Mouse (Mus musculus): ENCODE results near the gene Dok7. TPM values are rescaled to one million over a fixed set of nuclear protein-coding genes. Genes with fewer than 3 reads are reported as not detected.
A peak's percentile ranks its signal among the peaks of the same experiment; 100 is the strongest.

Dok7 gene
- polyA plus RNA-seq, 1 experiment from 2014 or later: 0.35 TPM

- H3K4me2 ChIP-seq (replicated peaks; ENCODE audit: low read depth, low read length): no peak overlapping the region
- ATAC-seq (ENCODE audit: low FRiP score, low TSS enrichment): peak; percentile 78
- no peaks in the 10 kb centered on the region for H3K36me3 ChIP-seq (ENCODE audit: control insufficient read depth, insufficient read depth, low read length)
- peaks cover 7% of the 10 kb centered on the region; the same call in 1 of the 2 replicates for H3K4me1 ChIP-seq (ENCODE audit: control insufficient read depth, insufficient read depth, low read length)
- no peak overlapping the region for H3K27ac ChIP-seq (ENCODE audit: low read depth, low read length)
- H3K9me3 ChIP-seq (ENCODE audit: control insufficient read depth, low read length): no peaks in the 10 kb centered on the region
- H3K27me3 ChIP-seq (ENCODE audit: control insufficient read depth, insufficient read depth, low read length): no peaks in the 10 kb centered on the region
- WGBS: 28% methylated on average over 1 of the region's 1 CpGs
- H3K4me3 ChIP-seq (ENCODE audit: low read length): no peak overlapping the region
- no peak overlapping the region for H3K9ac ChIP-seq (ENCODE audit: low read depth, low read length)
These were observed 13.5 kb upstream of the Dok7 start for GRCm38 (mm10) chr5:35043110-35043451.

GRCm38 (mm10) chr5:35050541-35050940, 6.0 kb upstream of the Dok7 start:
- ATAC-seq (ENCODE audit: low FRiP score, low TSS enrichment): no peak
- Histone ChIP-seq H3K27ac (ENCODE audit: low read depth, low read length) (no peak overlapping the region), H3K4me3 (ENCODE audit: low read length) (no peak overlapping the region), H3K4me1 (ENCODE audit: control insufficient read depth, insufficient read depth, low read length) (no peaks in the 10 kb centered on the region), H3K36me3 (ENCODE audit: control insufficient read depth, insufficient read depth, low read length) (no peaks in the 10 kb centered on the region), H3K9ac (ENCODE audit: low read depth, low read length) (no peak overlapping the region), H3K9me3 (ENCODE audit: control insufficient read depth, low read length) (no peaks in the 10 kb centered on the region), H3K4me2 (replicated peaks; ENCODE audit: low read depth, low read length) (no peak overlapping the region), H3K27me3 (ENCODE audit: control insufficient read depth, insufficient read depth, low read length) (no peaks in the 10 kb centered on the region)
- 81% methylated on average over 5 of the region's 5 CpGs for WGBS

- H3K9me3 ChIP-seq (ENCODE audit: control insufficient read depth, low read length): no peaks in the 10 kb centered on the region
- H3K36me3 ChIP-seq (ENCODE audit: control insufficient read depth, insufficient read depth, low read length): no peaks in the 10 kb centered on the region
- H3K9ac ChIP-seq (ENCODE audit: low read depth, low read length): no peak overlapping the region
- WGBS: 89% methylated on average over 3 of the region's 3 CpGs
- H3K4me1 ChIP-seq (ENCODE audit: control insufficient read depth, insufficient read depth, low read length): 0 out of 2 replicates have a peak, but pooled peaks cover 4% of the 10 kb centered on the region
- no peak for ATAC-seq (ENCODE audit: low FRiP score, low TSS enrichment)
- no peak overlapping the region for H3K4me3 ChIP-seq (ENCODE audit: low read length)
- H3K27ac ChIP-seq (ENCODE audit: low read depth, low read length): no peak overlapping the region
- H3K4me2 ChIP-seq (replicated peaks; ENCODE audit: low read depth, low read length): no peak overlapping the region
- peaks cover 27% of the 10 kb centered on the region for H3K27me3 ChIP-seq (ENCODE audit: control insufficient read depth, insufficient read depth, low read length)
These were observed 1.9 kb upstream of the Dok7 start for GRCm38 (mm10) chr5:35054628-35055027.

GRCm38 (mm10) chr5:35055076-35055475, 1.5 kb upstream of the Dok7 start:
- no peak for ATAC-seq (ENCODE audit: low FRiP score, low TSS enrichment)
- WGBS: 78% methylated on average over 12 of the region's 12 CpGs

GRCm38 (mm10) chr5:35057582-35057981, 1.0 kb downstream of the Dok7 start:
- H3K9me3 ChIP-seq (ENCODE audit: control insufficient read depth, low read length): no peaks in the 10 kb centered on the region
- WGBS: 35% methylated on average over 4 of the region's 4 CpGs
- H3K4me3 ChIP-seq (ENCODE audit: low read length): peak overlapping the region; percentile 57
- H3K4me2 ChIP-seq (replicated peaks; ENCODE audit: low read depth, low read length): peak overlapping the region; percentile 100
- peak overlapping the region; percentile 63; the same call in 1 of the 2 replicates for H3K9ac ChIP-seq (ENCODE audit: low read depth, low read length)
- no peak overlapping the region for H3K27ac ChIP-seq (ENCODE audit: low read depth, low read length)
- H3K27me3 ChIP-seq (ENCODE audit: control insufficient read depth, insufficient read depth, low read length): peaks cover 27% of the 10 kb centered on the region
- no peaks in the 10 kb centered on the region for H3K36me3 ChIP-seq (ENCODE audit: control insufficient read depth, insufficient read depth, low read length)
- no peak for ATAC-seq (ENCODE audit: low FRiP score, low TSS enrichment)
- 0 out of 2 replicates have a peak, but pooled peaks cover 4% of the 10 kb centered on the region for H3K4me1 ChIP-seq (ENCODE audit: control insufficient read depth, insufficient read depth, low read length)

More at GRCm38 (mm10) chr5:35055076-35055475, 1.5 kb upstream of the Dok7 start:
- 0 out of 2 replicates have a peak, but pooled peaks cover 4% of the 10 kb centered on the region for H3K4me1 ChIP-seq (ENCODE audit: control insufficient read depth, insufficient read depth, low read length)
- no peak overlapping the region for H3K4me3 ChIP-seq (ENCODE audit: low read length)
- no peaks in the 10 kb centered on the region for H3K9me3 ChIP-seq (ENCODE audit: control insufficient read depth, low read length)
- H3K27me3 ChIP-seq (ENCODE audit: control insufficient read depth, insufficient read depth, low read length): peaks cover 27% of the 10 kb centered on the region
- no peak overlapping the region for H3K9ac ChIP-seq (ENCODE audit: low read depth, low read length)
- no peaks in the 10 kb centered on the region for H3K36me3 ChIP-seq (ENCODE audit: control insufficient read depth, insufficient read depth, low read length)
- no peak overlapping the region for H3K27ac ChIP-seq (ENCODE audit: low read depth, low read length)
- H3K4me2 ChIP-seq (replicated peaks; ENCODE audit: low read depth, low read length): no peak overlapping the region

- H3K4me2 ChIP-seq (replicated peaks; ENCODE audit: low read depth, low read length): no peak overlapping the region
- no peak overlapping the region for H3K27ac ChIP-seq (ENCODE audit: low read depth, low read length)
- no peak overlapping the region for H3K4me3 ChIP-seq (ENCODE audit: low read length)
- no peaks in the 10 kb centered on the region for H3K9me3 ChIP-seq (ENCODE audit: control insufficient read depth, low read length)
- no peak for ATAC-seq (ENCODE audit: low FRiP score, low TSS enrichment)
- H3K36me3 ChIP-seq (ENCODE audit: control insufficient read depth, insufficient read depth, low read length): no peaks in the 10 kb centered on the region
- H3K4me1 ChIP-seq (ENCODE audit: control insufficient read depth, insufficient read depth, low read length): 0 out of 2 replicates have a peak, but pooled peaks cover 4% of the 10 kb centered on the region
- no peak overlapping the region for H3K9ac ChIP-seq (ENCODE audit: low read depth, low read length)
- WGBS: 87% methylated on average over 1 of the region's 1 CpGs
- peaks cover 27% of the 10 kb centered on the region for H3K27me3 ChIP-seq (ENCODE audit: control insufficient read depth, insufficient read depth, low read length)
These were observed 1.6 kb downstream of the Dok7 start for GRCm38 (mm10) chr5:35058216-35058615.

GRCm38 (mm10) chr5:35060098-35060497, 3.5 kb downstream of the Dok7 start:
- Histone ChIP-seq H3K4me1 (ENCODE audit: control insufficient read depth, insufficient read depth, low read length) (0 out of 2 replicates have a peak, but pooled peaks cover 4% of the 10 kb centered on the region), H3K9me3 (ENCODE audit: control insufficient read depth, low read length) (no peaks in the 10 kb centered on the region), H3K4me2 (replicated peaks; ENCODE audit: low read depth, low read length) (no peak overlapping the region), H3K4me3 (ENCODE audit: low read length) (no peak overlapping the region), H3K27me3 (ENCODE audit: control insufficient read depth, insufficient read depth, low read length) (peaks cover 27% of the 10 kb centered on the region), H3K36me3 (ENCODE audit: control insufficient read depth, insufficient read depth, low read length) (no peaks in the 10 kb centered on the region), H3K27ac (ENCODE audit: low read depth, low read length) (no peak overlapping the region), H3K9ac (ENCODE audit: low read depth, low read length) (no peak overlapping the region)
- 38% methylated on average over 3 of the region's 3 CpGs for WGBS
- no peak for ATAC-seq (ENCODE audit: low FRiP score, low TSS enrichment)

GRCm38 (mm10) chr5:35069841-35070240, 13.3 kb downstream of the Dok7 start:
- ATAC-seq (ENCODE audit: low FRiP score, low TSS enrichment): no peak

GRCm38 (mm10) chr5:35070314-35070713, 13.7 kb downstream of the Dok7 start:
- Histone ChIP-seq H3K4me3 (ENCODE audit: low read length) (no peak overlapping the region), H3K9me3 (ENCODE audit: control insufficient read depth, low read length) (no peaks in the 10 kb centered on the region), H3K9ac (ENCODE audit: low read depth, low read length) (no peak overlapping the region), H3K27ac (ENCODE audit: low read depth, low read length) (no peak overlapping the region), H3K4me2 (replicated peaks; ENCODE audit: low read depth, low read length) (no peak overlapping the region), H3K4me1 (ENCODE audit: control insufficient read depth, insufficient read depth, low read length) (no peaks in the 10 kb centered on the region), H3K36me3 (ENCODE audit: control insufficient read depth, insufficient read depth, low read length) (no peaks in the 10 kb centered on the region), H3K27me3 (ENCODE audit: control insufficient read depth, insufficient read depth, low read length) (no peaks in the 10 kb centered on the region)
- ATAC-seq (ENCODE audit: low FRiP score, low TSS enrichment): no peak
- WGBS: 86% methylated on average over 8 of the region's 8 CpGs

More at GRCm38 (mm10) chr5:35069841-35070240, 13.3 kb downstream of the Dok7 start:
- H3K4me2 ChIP-seq (replicated peaks; ENCODE audit: low read depth, low read length): no peak overlapping the region
- no peak overlapping the region for H3K4me3 ChIP-seq (ENCODE audit: low read length)
- 88% methylated on average over 2 of the region's 2 CpGs for WGBS
- H3K9ac ChIP-seq (ENCODE audit: low read depth, low read length): no peak overlapping the region
- H3K36me3 ChIP-seq (ENCODE audit: control insufficient read depth, insufficient read depth, low read length): no peaks in the 10 kb centered on the region
- no peaks in the 10 kb centered on the region for H3K4me1 ChIP-seq (ENCODE audit: control insufficient read depth, insufficient read depth, low read length)
- no peak overlapping the region for H3K27ac ChIP-seq (ENCODE audit: low read depth, low read length)
- no peaks in the 10 kb centered on the region for H3K9me3 ChIP-seq (ENCODE audit: control insufficient read depth, low read length)
- H3K27me3 ChIP-seq (ENCODE audit: control insufficient read depth, insufficient read depth, low read length): no peaks in the 10 kb centered on the region
